Mouse (Mus musculus) stomach, postnatal 0 days (tissue): ENCODE measurements around the gene Fubp1. TPM values are rescaled to one million over a fixed set of nuclear protein-coding genes. Genes with fewer than 3 reads are reported as not detected.
A peak's percentile ranks its signal among the peaks of the same experiment; 100 is the strongest.

Experiments used
- ATAC-seq: fragments of 200-750 bp; cut with Nextera tagmentation; 2 replicates; pipeline ENCODE4 v1.8.0; 2017; ENCODE audit not compliant: low FRiP score, low TSS enrichment
- DNase-seq: peaks from one replicate; pipeline ENCODE4 v3.0.0-alpha.2; 2016; ENCODE audit warnings: low spot score
- H3K27ac ChIP-seq: fragments of 300-500 bp; sonication (generic); replicated peaks from 2 replicates; pipeline ENCODE4 v1.5.1; 2014; ENCODE audit warnings: mild to moderate bottlenecking, control low read depth
- H3K27me3 ChIP-seq: fragments of 300-500 bp; sonication (generic); 2 replicates; pipeline ENCODE4 v1.6.1; 2014; ENCODE audit warnings: low read length; ENCODE audit not compliant: control insufficient read depth, insufficient read depth
- H3K36me3 ChIP-seq: fragments of 300-500 bp; sonication (generic); 2 replicates; pipeline ENCODE4 v1.6.1; 2014; ENCODE audit warnings: low read length, mixed read lengths; ENCODE audit not compliant: control insufficient read depth, insufficient read depth
- H3K4me1 ChIP-seq: fragments of 300-500 bp; sonication (generic); replicated peaks from 2 replicates; pipeline ENCODE4 v1.6.1; 2014; ENCODE audit warnings: antibody characterized with exemption; ENCODE audit not compliant: control insufficient read depth, insufficient read depth
- H3K4me2 ChIP-seq: fragments of 300-500 bp; sonication (generic); replicated peaks from 2 replicates; pipeline ENCODE4 v1.6.1; 2014; ENCODE audit warnings: low read depth, mild to moderate bottlenecking, control low read depth, moderate library complexity
- H3K4me3 ChIP-seq: fragments of 300-500 bp; sonication (generic); 2 replicates; pipeline ENCODE4 v1.5.1; 2014; ENCODE audit warnings: low read depth, low read length, control low read depth
- H3K9ac ChIP-seq: fragments of 300-500 bp; sonication (generic); 2 replicates; pipeline ENCODE4 v1.6.1; 2014; ENCODE audit warnings: mild to moderate bottlenecking, low read length, control low read depth, mixed read lengths
- H3K9me3 ChIP-seq: fragments of 300-500 bp; sonication (generic); 2 replicates; pipeline ENCODE4 v1.6.1; 2016; ENCODE audit warnings: low read length; ENCODE audit not compliant: control insufficient read depth
- CTCF ChIP-seq: IDR thresholded peaks from 2 replicates; pipeline ENCODE4 v1.5.1; 2016; ENCODE audit warnings: antibody characterized with exemption, low read depth, mild to moderate bottlenecking, moderate library complexity
- EP300 ChIP-seq: optimal IDR thresholded peaks from 2 replicates; pipeline ENCODE3; 2016; ENCODE audit warnings: antibody characterized with exemption
- WGBS: fragments of 180-500 bp; shearing (Covaris S2); extraction: QIAGEN DNeasy Blood & Tissue Kit; methylation state at CpG from one replicate; pipeline ENCODE4 v1.1.7; 2014; 5-methylcytosine and 5-hydroxymethylcytosine counted together
- polyA plus RNA-seq: library from polyadenylated mRNA; unstranded; fragments of >200 nt; fragmentation: Nextera tagmentation; extraction: Ambion mirVana; gene quantifications from 2 replicates; pipeline ENCODE4 v1.2.1, GENCODE M21; 2015

Fubp1 gene
- polyA plus RNA-seq, 1 experiment from 2014 or later: 60.2 TPM

DNA sequence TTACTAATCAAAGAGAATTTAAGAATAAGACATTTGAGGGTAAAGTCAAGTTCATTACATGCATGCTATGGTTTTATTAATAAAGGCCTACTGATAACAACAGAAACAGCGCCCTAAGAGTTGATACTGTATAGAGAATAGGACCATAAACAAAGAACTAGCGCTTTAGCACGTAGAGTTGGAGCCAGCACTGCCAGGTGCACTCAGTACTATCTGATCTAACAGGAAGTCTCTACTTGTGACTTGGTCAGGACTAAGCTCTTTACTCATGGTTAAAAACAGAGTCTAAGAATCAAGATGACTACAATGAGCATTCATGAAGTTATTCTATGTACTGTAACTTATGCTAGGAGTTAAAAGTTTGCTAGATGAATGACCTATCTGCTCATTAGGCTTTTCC lies 5.6 kb upstream of the Fubp1 start:
- H3K4me1 ChIP-seq: no peaks in the 10 kb centered on the region
- no peak overlapping the region for H3K27ac ChIP-seq
- H3K27me3 ChIP-seq: no peaks in the 10 kb centered on the region
- ATAC-seq (peak; percentile 53; the same call in 1 of the 2 replicates), DNase-seq (no peak)
- no peaks in the 10 kb centered on the region for H3K9me3 ChIP-seq
- 62% methylated on average over 3 of the region's 3 CpGs for WGBS
- no peak overlapping the region for H3K4me3 ChIP-seq
- no peaks in the 10 kb centered on the region for H3K36me3 ChIP-seq
- H3K9ac ChIP-seq: no peak overlapping the region
- no peak overlapping the region for H3K4me2 ChIP-seq
- TF ChIP-seq CTCF (no peak), EP300 (no peak)

GRCm38 (mm10) chr3:152207156-152207555 lies 3.1 kb upstream of the Fubp1 start:
- DNase-seq (no peak), ATAC-seq (no peak)
- WGBS: 97% methylated on average over 4 of the region's 4 CpGs
- H3K9me3 ChIP-seq: no peaks in the 10 kb centered on the region
- H3K27me3 ChIP-seq: no peaks in the 10 kb centered on the region
- H3K27ac ChIP-seq: no peak overlapping the region
- H3K36me3 ChIP-seq: no peaks in the 10 kb centered on the region
- TF ChIP-seq EP300 (no peak), CTCF (no peak)
- no peaks in the 10 kb centered on the region for H3K4me1 ChIP-seq
- H3K4me2 ChIP-seq: no peak overlapping the region
- H3K4me3 ChIP-seq: no peak overlapping the region
- no peak overlapping the region for H3K9ac ChIP-seq

DNA sequence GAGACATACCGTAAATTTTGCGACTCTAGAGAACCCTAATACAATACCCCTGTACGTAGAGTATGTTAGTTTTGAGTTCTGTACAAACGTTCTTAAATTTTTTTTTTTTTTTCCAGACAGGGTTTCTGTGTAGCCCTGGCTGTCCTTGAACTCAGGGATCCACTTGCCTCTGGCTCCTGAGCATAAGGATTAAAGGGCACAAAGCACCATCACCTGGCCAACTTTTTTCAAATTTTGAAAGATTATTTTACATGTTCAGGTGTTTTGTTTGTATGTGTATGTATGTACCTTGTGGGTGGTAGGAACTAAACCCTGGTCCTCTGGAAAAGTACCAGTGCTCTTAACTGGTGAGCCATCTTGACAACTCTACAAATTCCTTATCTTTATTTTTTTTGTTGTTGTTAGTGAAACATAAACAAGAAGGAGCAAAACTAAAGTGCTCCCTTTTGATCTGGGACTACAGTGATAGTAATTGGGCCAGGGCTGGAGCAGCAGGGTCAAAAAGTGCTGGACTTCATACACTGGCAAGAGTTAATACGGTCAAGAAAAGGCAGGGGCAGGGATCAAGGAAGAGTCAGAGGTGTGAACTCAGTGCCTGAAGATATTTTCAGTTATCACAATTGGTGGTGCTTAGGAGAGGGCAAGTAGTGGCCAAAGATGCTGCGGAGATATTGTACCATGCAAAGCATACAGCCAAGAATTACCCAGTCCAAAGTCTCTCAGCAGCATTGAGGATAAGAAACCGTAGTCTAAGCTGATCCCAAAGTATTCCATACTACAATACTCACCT lies 1.9 kb upstream of the Fubp1 start:
- DNase-seq (no peak), ATAC-seq (no peak)
- Histone ChIP-seq H3K4me1 (no peaks in the 10 kb centered on the region; the same call in 1 of the 2 replicates), H3K9me3 (no peaks in the 10 kb centered on the region), H3K9ac (no peak overlapping the region), H3K4me3 (no peak overlapping the region), H3K36me3 (no peaks in the 10 kb centered on the region), H3K27me3 (no peaks in the 10 kb centered on the region), H3K4me2 (no peak overlapping the region), H3K27ac (no peak overlapping the region)
- WGBS: 86% methylated on average over 7 of the region's 7 CpGs
- TF ChIP-seq CTCF: no peak
- no peak for TF ChIP-seq EP300

GRCm38 (mm10) chr3:152209177-152209966 lies 850 bp upstream of the Fubp1 start:
- peak; percentile 61 for DNase-seq

GRCm38 (mm10) chr3:152210728-152211391 lies 638 bp downstream of the Fubp1 start:
- ATAC-seq (peak; percentile 64), DNase-seq (peak; percentile 80)
- TF ChIP-seq EP300 (no peak), CTCF (no peak)
- under 1% methylated on average over 62 of the region's 68 CpGs for WGBS
- Histone ChIP-seq H3K9me3 (no peaks in the 10 kb centered on the region), H3K9ac (peak overlapping the region; percentile 100), H3K27ac (peak overlapping the region; percentile 100), H3K4me2 (peak overlapping the region; percentile 63), H3K36me3 (no peaks in the 10 kb centered on the region), H3K27me3 (no peaks in the 10 kb centered on the region), H3K4me3 (peak overlapping the region; percentile 95), H3K4me1 (no peaks in the 10 kb centered on the region; the same call in 1 of the 2 replicates)

More at GRCm38 (mm10) chr3:152209177-152209966, 850 bp upstream of the Fubp1 start:
- ATAC-seq: peak; percentile 46
- H3K4me3 ChIP-seq: peak overlapping the region; percentile 95
- peak overlapping the region; percentile 63 for H3K4me2 ChIP-seq
- H3K36me3 ChIP-seq: no peaks in the 10 kb centered on the region
- peak overlapping the region; percentile 100 for H3K27ac ChIP-seq
- no peaks in the 10 kb centered on the region; the same call in 1 of the 2 replicates for H3K4me1 ChIP-seq
- peak overlapping the region; percentile 100 for H3K9ac ChIP-seq
- H3K27me3 ChIP-seq: no peaks in the 10 kb centered on the region
- WGBS: 2% methylated on average over 25 of the region's 25 CpGs
- no peaks in the 10 kb centered on the region for H3K9me3 ChIP-seq
- TF ChIP-seq EP300: no peak
- no peak for TF ChIP-seq CTCF
